Mouse (Mus musculus) splenic B cell, adult 2 months (primary cell): ENCODE data around the gene Mcrip2.

Experiments
- DNase-seq: peaks from one replicate; pipeline ENCODE4 v3.0.0-alpha.2; 2011; ENCODE audit warnings: low read depth, low spot score
- H3K27me3 ChIP-seq: 2 replicates; pipeline ENCODE4 v1.6.1; 2012; ENCODE audit warnings: mild to moderate bottlenecking, low read length, moderate library complexity, mixed read lengths; ENCODE audit not compliant: control insufficient read depth, poor library complexity, insufficient read depth, severe bottlenecking
- H3K36me3 ChIP-seq: 2 replicates; pipeline ENCODE4 v1.6.1; 2012; ENCODE audit warnings: mild to moderate bottlenecking, low read length, moderate library complexity, mixed read lengths; ENCODE audit not compliant: control insufficient read depth, poor library complexity, insufficient read depth, severe bottlenecking

The Mcrip2 gene

GRCm38 (mm10) chr17:25887467-25887866 lies 18.9 kb upstream of the Mcrip2 start:
- Histone ChIP-seq H3K36me3 (no peaks in the 10 kb centered on the region; the same call in none of the 2 replicates), H3K27me3 (no peaks in the 10 kb centered on the region)
- no peak for DNase-seq

- DNase-seq, result no peak
- H3K36me3 ChIP-seq, result no peaks in the 10 kb centered on the region; the same call in none of the 2 replicates
- H3K27me3 ChIP-seq, result no peaks in the 10 kb centered on the region
Observed at GRCm38 (mm10) chr17:25886806-25887205, 18.2 kb upstream of the Mcrip2 start.

- DNase-seq, result peak; percentile 42
Observed at GRCm38 (mm10) chr17:25885636-25886035, 17.1 kb upstream of the Mcrip2 start.

GRCm38 (mm10) chr17:25883824-25884223 lies 15.3 kb upstream of the Mcrip2 start:
- Histone ChIP-seq H3K27me3 (no peaks in the 10 kb centered on the region), H3K36me3 (no peaks in the 10 kb centered on the region; the same call in none of the 2 replicates)

More at GRCm38 (mm10) chr17:25885636-25886035, 17.1 kb upstream of the Mcrip2 start:
- no peaks in the 10 kb centered on the region; the same call in none of the 2 replicates for H3K36me3 ChIP-seq
- no peaks in the 10 kb centered on the region for H3K27me3 ChIP-seq

GRCm38 (mm10) chr17:25883268-25883667 lies 14.7 kb upstream of the Mcrip2 start:
- DNase-seq, result no peak
- H3K27me3 ChIP-seq, result no peaks in the 10 kb centered on the region

More at GRCm38 (mm10) chr17:25883824-25884223, 15.3 kb upstream of the Mcrip2 start:
- no peak for DNase-seq

GRCm38 (mm10) chr17:25882306-25882705 lies 13.7 kb upstream of the Mcrip2 start:
- Histone ChIP-seq H3K36me3 (no peaks in the 10 kb centered on the region; the same call in none of the 2 replicates), H3K27me3 (no peaks in the 10 kb centered on the region)
- DNase-seq, result no peak

More at GRCm38 (mm10) chr17:25883268-25883667, 14.7 kb upstream of the Mcrip2 start:
- H3K36me3 ChIP-seq, result no peaks in the 10 kb centered on the region; the same call in none of the 2 replicates

GRCm38 (mm10) chr17:25881691-25882090 lies 13.1 kb upstream of the Mcrip2 start:
- H3K27me3 ChIP-seq, result no peaks in the 10 kb centered on the region
- no peaks in the 10 kb centered on the region; the same call in none of the 2 replicates for H3K36me3 ChIP-seq
- no peak for DNase-seq

GRCm38 (mm10) chr17:25880913-25881641 lies 12.5 kb upstream of the Mcrip2 start:
- Histone ChIP-seq H3K27me3 (no peaks in the 10 kb centered on the region), H3K36me3 (no peaks in the 10 kb centered on the region; the same call in none of the 2 replicates)
- no peak for DNase-seq

- H3K27me3 ChIP-seq, result no peaks in the 10 kb centered on the region
- no peak for DNase-seq
Observed at GRCm38 (mm10) chr17:25880196-25880910, 11.8 kb upstream of the Mcrip2 start, which contains the start of gene Wfikkn1. Gene Wfikkn1 (minus strand): TSS chr17:25880858.

GRCm38 (mm10) chr17:25879750-25880149 lies 11.2 kb upstream of the Mcrip2 start:
- Histone ChIP-seq H3K36me3 (no peaks in the 10 kb centered on the region; the same call in none of the 2 replicates), H3K27me3 (no peaks in the 10 kb centered on the region)
- no peak for DNase-seq

More at GRCm38 (mm10) chr17:25880196-25880910, 11.8 kb upstream of the Mcrip2 start, which contains the start of gene Wfikkn1:
- no peaks in the 10 kb centered on the region; the same call in none of the 2 replicates for H3K36me3 ChIP-seq

GRCm38 (mm10) chr17:25879261-25879660 lies 10.7 kb upstream of the Mcrip2 start:
- Histone ChIP-seq H3K36me3 (no peaks in the 10 kb centered on the region; the same call in none of the 2 replicates), H3K27me3 (no peaks in the 10 kb centered on the region)
- no peak for DNase-seq

- Histone ChIP-seq H3K36me3 (no peaks in the 10 kb centered on the region; the same call in none of the 2 replicates), H3K27me3 (no peaks in the 10 kb centered on the region)
- no peak for DNase-seq
Observed at GRCm38 (mm10) chr17:25878611-25879180, 10.1 kb upstream of the Mcrip2 start.

GRCm38 (mm10) chr17:25877741-25878610 lies 9.4 kb upstream of the Mcrip2 start:
- Histone ChIP-seq H3K36me3 (no peaks in the 10 kb centered on the region; the same call in none of the 2 replicates), H3K27me3 (no peaks in the 10 kb centered on the region)
- no peak for DNase-seq

- no peak for DNase-seq
Observed at GRCm38 (mm10) chr17:25877025-25877424, 8.5 kb upstream of the Mcrip2 start.

More at GRCm38 (mm10) chr17:25877025-25877424, 8.5 kb upstream of the Mcrip2 start:
- no peaks in the 10 kb centered on the region for H3K27me3 ChIP-seq
- H3K36me3 ChIP-seq, result no peaks in the 10 kb centered on the region; the same call in none of the 2 replicates
